Mouse (Mus musculus) CH12.LX (cell line): ENCODE measurements around the gene Rps3a1. TPM values are rescaled to one million over a fixed set of nuclear protein-coding genes. Genes with fewer than 3 reads are reported as not detected.

ENCODE experiments used
- DNase-seq: peaks from one replicate; pipeline ENCODE4 v3.0.0-alpha.2; 2013; ENCODE audit errors: extremely low read depth
- H3K27ac ChIP-seq: 2 replicates; pipeline ENCODE4 v1.5.1; 2012; ENCODE audit warnings: low read depth, mild to moderate bottlenecking, control low read depth, moderate library complexity; ENCODE audit not compliant: insufficient read depth
- H3K27me3 ChIP-seq: replicated peaks from 2 replicates; pipeline ENCODE3; 2012; ENCODE audit warnings: inconsistent platforms
- H3K36me3 ChIP-seq, 2 experiments: replicated peaks in 1 of 2; 2 replicates each; pipeline versions ENCODE3 to v1.6.1; 2012; ENCODE audit warnings: inconsistent platforms in 1 of 2, low read length in 1 of 2, mild to moderate bottlenecking in 1 of 2, mixed read lengths in 1 of 2, moderate library complexity in 1 of 2; ENCODE audit not compliant: control insufficient read depth in 1 of 2, insufficient read depth in 1 of 2
- H3K4me1 ChIP-seq, 2 experiments: 2 replicates each; pipeline ENCODE4 v1.6.1; 2012; ENCODE audit warnings: inconsistent platforms in 1 of 2, moderate library complexity in 1 of 2; ENCODE audit not compliant: insufficient read depth in 2 of 2, control insufficient read depth in 1 of 2
- H3K4me2 ChIP-seq: 2 replicates; pipeline ENCODE4 v1.6.1; 2012; ENCODE audit warnings: low read depth, mild to moderate bottlenecking, control low read depth; ENCODE audit not compliant: poor library complexity, insufficient read depth, severe bottlenecking
- H3K4me3 ChIP-seq, 3 experiments: fragments of 150-350 bp in 1 of 3; sonication (generic) in 1 of 3; replicated peaks in 1 of 3; 2 replicates each; pipeline versions ENCODE3 to v1.5.1; 2011 to 2012; ENCODE audit warnings: low read depth in 2 of 3, low read length in 2 of 3, mild to moderate bottlenecking in 2 of 3, moderate library complexity in 2 of 3, control low read depth in 1 of 3, improper control_type of control experiment in 1 of 3, inconsistent platforms in 1 of 3, mixed read lengths in 1 of 3; ENCODE audit not compliant: poor library complexity in 1 of 3
- H3K79me2 ChIP-seq: replicated peaks from 2 replicates; pipeline ENCODE4 v1.6.1; 2012; ENCODE audit warnings: mild to moderate bottlenecking, moderate library complexity; ENCODE audit not compliant: control insufficient read depth, poor library complexity, insufficient read depth, severe bottlenecking; ENCODE audit errors: extremely low read depth
- H3K9ac ChIP-seq: 2 replicates; pipeline ENCODE4 v1.6.1; 2012; ENCODE audit warnings: low read depth, mild to moderate bottlenecking, control low read depth, moderate library complexity; ENCODE audit not compliant: insufficient read depth
- H3K9me3 ChIP-seq: replicated peaks from 2 replicates; pipeline ENCODE3; 2012; ENCODE audit warnings: low read length, inconsistent platforms, mixed read lengths
- BHLHE40 ChIP-seq: IDR thresholded peaks from 2 replicates; pipeline ENCODE4 v1.6.1; 2011; ENCODE audit warnings: mild to moderate bottlenecking, low read depth, low read length, improper control_type of control experiment
- CHD1 ChIP-seq: IDR thresholded peaks from 2 replicates; pipeline ENCODE4 v1.6.1; 2012; ENCODE audit warnings: low read depth, low read length, improper control_type of control experiment, inconsistent platforms
- CTCF ChIP-seq, 2 experiments: IDR thresholded peaks in 1 of 2; conservative IDR thresholded peaks in 1 of 2; 2 replicates each; pipeline ENCODE4 v1.5.1; 2011 to 2012; ENCODE audit warnings: low read depth in 2 of 2, low read length in 2 of 2, improper control_type of control experiment in 1 of 2, inconsistent platforms in 1 of 2, mild to moderate bottlenecking in 1 of 2, moderate library complexity in 1 of 2
- E2F4 ChIP-seq: IDR thresholded peaks from 2 replicates; pipeline ENCODE4 v1.6.1; 2011; ENCODE audit warnings: low read depth, low read length, improper control_type of control experiment; ENCODE audit not compliant: insufficient replicate concordance
- EP300 ChIP-seq: IDR thresholded peaks from 2 replicates; pipeline ENCODE4 v1.6.1; 2011; ENCODE audit warnings: low read length, improper control_type of control experiment
- HCFC1 ChIP-seq: IDR thresholded peaks from 2 replicates; pipeline ENCODE4 v1.6.1; 2012; ENCODE audit warnings: low read depth, mild to moderate bottlenecking, inconsistent platforms, low read length, improper control_type of control experiment
- IRF4 ChIP-seq: IDR thresholded peaks from 2 replicates; pipeline ENCODE4 v1.6.1; 2014; ENCODE audit warnings: low read depth, mild to moderate bottlenecking, inconsistent platforms, low read length, improper control_type of control experiment
- JUN ChIP-seq: IDR thresholded peaks from 2 replicates; pipeline ENCODE4 v1.6.1; 2011; ENCODE audit warnings: low read depth, mild to moderate bottlenecking, low read length, improper control_type of control experiment, moderate library complexity; ENCODE audit not compliant: insufficient read depth
- JUND ChIP-seq: conservative IDR thresholded peaks from 2 replicates; pipeline ENCODE4 v1.6.1; 2011; ENCODE audit warnings: low read depth, low read length, improper control_type of control experiment
- KAT2A ChIP-seq: IDR thresholded peaks from 2 replicates; pipeline ENCODE4 v1.6.1; 2012; ENCODE audit warnings: low read length, improper control_type of control experiment, inconsistent platforms; ENCODE audit not compliant: insufficient replicate concordance
- MAX ChIP-seq: IDR thresholded peaks from 2 replicates; pipeline ENCODE4 v1.6.1; 2011; ENCODE audit warnings: low read length, improper control_type of control experiment
- MAZ ChIP-seq: IDR thresholded peaks from 2 replicates; pipeline ENCODE4 v1.6.1; 2012; ENCODE audit warnings: low read depth, mild to moderate bottlenecking, inconsistent platforms, low read length, improper control_type of control experiment, moderate library complexity
- MXI1 ChIP-seq: IDR thresholded peaks from 2 replicates; pipeline ENCODE4 v1.6.1; 2011; ENCODE audit warnings: mild to moderate bottlenecking, low read depth, low read length, improper control_type of control experiment
- MYC ChIP-seq: IDR thresholded peaks from 2 replicates; pipeline ENCODE4 v1.6.1; 2011; ENCODE audit warnings: low read depth, mild to moderate bottlenecking, improper control_type of control experiment, low read length
- NELFE ChIP-seq: IDR thresholded peaks from 2 replicates; pipeline ENCODE4 v1.6.1; 2011; ENCODE audit warnings: low read depth, low read length, improper control_type of control experiment
- NRF1 ChIP-seq: IDR thresholded peaks from 2 replicates; pipeline ENCODE4 v1.6.1; 2014; ENCODE audit warnings: low read depth, mild to moderate bottlenecking, inconsistent platforms, low read length, improper control_type of control experiment, moderate library complexity
- RAD21 ChIP-seq: IDR thresholded peaks from 2 replicates; pipeline ENCODE4 v1.6.1; 2011; ENCODE audit warnings: low read depth, mild to moderate bottlenecking, low read length, improper control_type of control experiment, moderate library complexity
- RCOR1 ChIP-seq: conservative IDR thresholded peaks from 2 replicates; pipeline ENCODE4 v1.6.1; 2012; ENCODE audit warnings: low read depth, mild to moderate bottlenecking, inconsistent platforms, low read length, improper control_type of control experiment
- SMC3 ChIP-seq: IDR thresholded peaks from 2 replicates; pipeline ENCODE4 v1.6.1; 2011; ENCODE audit warnings: low read depth, low read length, improper control_type of control experiment
- TBP ChIP-seq: conservative IDR thresholded peaks from 2 replicates; pipeline ENCODE4 v1.6.1; 2011; ENCODE audit warnings: low read depth, low read length, improper control_type of control experiment
- TCF12 ChIP-seq: IDR thresholded peaks from 2 replicates; pipeline ENCODE4 v1.6.1; 2014; ENCODE audit warnings: low read depth, mild to moderate bottlenecking, inconsistent platforms, low read length, improper control_type of control experiment
- USF1 ChIP-seq: IDR thresholded peaks from 2 replicates; pipeline ENCODE4 v1.6.1; 2014; ENCODE audit warnings: low read depth, mild to moderate bottlenecking, inconsistent platforms, low read length, improper control_type of control experiment
- USF2 ChIP-seq: conservative IDR thresholded peaks from 2 replicates; pipeline ENCODE4 v1.6.1; 2011; ENCODE audit warnings: low read depth, low read length, improper control_type of control experiment
- ZMIZ1 ChIP-seq: IDR thresholded peaks from 2 replicates; pipeline ENCODE4 v1.6.1; 2012; ENCODE audit warnings: low read depth, mild to moderate bottlenecking, inconsistent platforms, low read length, improper control_type of control experiment
- ZNF384 ChIP-seq: IDR thresholded peaks from 2 replicates; pipeline ENCODE4 v1.6.1; 2012; ENCODE audit warnings: low read depth, low read length, improper control_type of control experiment, inconsistent platforms
- dilution Hi-C: fragments of 300-500 bp; cut with MboI; formaldehyde crosslinking; loops from 2 replicates; pipeline ENCODE4 v1.14.3; 2020; ENCODE audit warnings: low sequenced_read_pairs; ENCODE audit not compliant: extremely low pct_unique_long_range_greater_than_20kb, extremely low pct_ligation_motif_present
- in situ Hi-C: fragments of 300-500 bp; cut with MboI; formaldehyde crosslinking; loops from 3 replicates; pipeline ENCODE4 v1.14.3; 2019; ENCODE audit warnings: low sequenced_read_pairs, low pct_ligation_motif_present, low pct_unique_long_range_greater_than_20kb, mixed read lengths
- polyA plus RNA-seq: library from polyadenylated mRNA; unstranded; fragments of >175 nt; gene quantifications from 2 replicates; pipeline ENCODE4 v1.2.1, GENCODE M21; 2012; ENCODE audit warnings: low read depth; ENCODE audit not compliant: insufficient read length
- total RNA-seq, 2 experiments: library from RNA; depleted of rRNA; stranded (reverse); fragments of 300-350 nt in 1 of 2; fragments of >200 nt in 1 of 2; gene quantifications; 2 replicates each; pipeline ENCODE4 v1.2.3; 2012 to 2014

Rps3a1 gene
- total and polyA plus RNA-seq, 3 experiments, result 2,244 to 5,270 (median 3,430) TPM

DNA sequence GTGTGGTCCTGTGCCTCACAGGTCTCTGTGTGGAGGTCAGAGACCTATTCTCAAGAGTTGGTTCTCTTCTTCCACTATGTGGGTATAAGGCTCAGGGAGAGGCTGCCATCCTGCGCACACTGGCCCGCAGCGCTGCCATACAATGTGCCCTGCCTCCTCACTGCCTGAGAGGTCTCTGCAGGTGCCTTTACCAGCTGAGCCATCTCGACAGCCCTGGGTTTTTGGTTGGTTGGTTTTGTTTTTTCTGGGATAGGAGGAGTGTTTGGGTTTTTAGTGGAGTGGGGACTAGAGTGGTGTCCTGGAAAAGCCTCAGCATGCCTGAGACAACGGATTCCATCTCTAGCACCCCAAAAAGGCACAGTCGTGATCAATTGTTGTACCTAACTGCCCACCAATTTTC is 841 bp upstream of the Rps3a1 start:
- Histone ChIP-seq H3K4me3 (peak overlapping the region; percentile 56 to 98 (median 69)), H3K36me3 (peaks cover 26 to 46% of the 10 kb centered on the region in 2 experiments), H3K27me3 (no peaks in the 10 kb centered on the region), H3K27ac (peak overlapping the region; percentile 63; the same call in 1 of the 2 replicates), H3K4me1 (peaks cover 2 to 31% of the 10 kb centered on the region in 2 experiments; a peak in 2 of 4 replicates), H3K4me2 (peak overlapping the region; percentile 88), H3K79me2 (peaks cover 40% of the 10 kb centered on the region), H3K9me3 (peaks cover 5% of the 10 kb centered on the region), H3K9ac (peak overlapping the region; percentile 78)
- DNase-seq, result no peak
- dilution Hi-C loops (no loop called here), in situ Hi-C loops (no loop called here)
- peak; percentile 33; the same call in 1 of the 2 replicates for TF ChIP-seq TCF12
- TF ChIP-seq MYC, result no peak
- no peak for TF ChIP-seq E2F4
- TF ChIP-seq ZMIZ1, result no peak
- peak; percentile 48; the same call in 1 of the 2 replicates for TF ChIP-seq CHD1
- TF ChIP-seq KAT2A, result no peak
- TF ChIP-seq, all 38 proteins: peak for 2

DNA sequence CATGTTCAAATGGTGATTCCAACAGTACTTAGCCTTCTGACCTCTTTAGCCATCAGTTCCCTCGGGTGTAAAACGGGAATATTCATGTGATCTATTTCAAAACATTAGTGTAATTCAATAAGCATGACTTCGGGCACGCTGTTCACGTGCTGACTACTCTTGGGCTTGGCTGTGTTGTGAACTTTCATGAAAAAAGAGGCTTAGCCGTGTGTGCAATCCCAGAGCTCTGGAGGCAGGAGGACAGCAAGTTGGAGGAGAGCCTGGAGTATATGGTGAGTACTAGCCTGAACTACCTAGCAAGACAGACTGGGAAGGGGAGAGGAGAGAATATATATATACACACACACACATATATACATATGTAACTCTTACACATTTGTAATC is 424 bp upstream of the Rps3a1 start:
- Histone ChIP-seq H3K36me3 (peaks cover 30 to 50% of the 10 kb centered on the region in 2 experiments), H3K27me3 (no peaks in the 10 kb centered on the region), H3K79me2 (peaks cover 40% of the 10 kb centered on the region), H3K4me1 (peaks cover 4 to 35% of the 10 kb centered on the region in 2 experiments; a peak in 3 of 4 replicates), H3K9me3 (peaks cover 5% of the 10 kb centered on the region), H3K9ac (peak overlapping the region; percentile 78), H3K4me3 (peak overlapping the region; percentile 56 to 98 (median 69)), H3K4me2 (peak overlapping the region; percentile 88), H3K27ac (peak overlapping the region; percentile 63)
- DNase-seq, result no peak
- TF ChIP-seq MXI1, result peak; percentile 63; the same call in 1 of the 2 replicates
- no peak; the same call in 1 of the 2 replicates for TF ChIP-seq CHD1
- TF ChIP-seq USF2, result no peak
- TF ChIP-seq TCF12, result no peak
- no peak for TF ChIP-seq KAT2A
- no peak for TF ChIP-seq CTCF (conservative IDR thresholded peaks at IDR 0.05 in 1 of 2, IDR thresholded peaks at IDR 0.05 in 1 of 2; ENCODE audit: low read depth in 2 of 2, low read length in 2 of 2)
- TF ChIP-seq JUND, result no peak
- peak; percentile 98 for TF ChIP-seq BHLHE40
- TF ChIP-seq HCFC1, result no peak
- TF ChIP-seq JUN, result no peak
- TF ChIP-seq RAD21, result no peak
- peak; percentile 15; the same call in 1 of the 2 replicates for TF ChIP-seq RCOR1
- TF ChIP-seq MAX, result peak; percentile 54
- no peak for TF ChIP-seq IRF4
- no peak for TF ChIP-seq NELFE
- no peak for TF ChIP-seq TBP
- 0 out of 2 replicates have a peak, but pooled peaks have one; percentile 36 for TF ChIP-seq ZNF384
- peak; percentile 4 for TF ChIP-seq EP300
- no peak for TF ChIP-seq E2F4
- 0 out of 2 replicates have a peak, but pooled peaks have one; percentile 8 for TF ChIP-seq MAZ
- no peak for TF ChIP-seq USF1
- TF ChIP-seq ZMIZ1, result no peak
- TF ChIP-seq NRF1, result no peak
- no peak for TF ChIP-seq SMC3
- dilution Hi-C loops, result no loop called here
- in situ Hi-C loops, result no loop called here
